Mouse (Mus musculus): ENCODE data around the gene Serpina3b. TPM values are rescaled to one million over a fixed set of nuclear protein-coding genes. Genes with fewer than 3 reads are reported as not detected.

Serpina3b gene
- total RNA-seq, 1 experiment from 2014 or later: 0.18 TPM

DNA sequence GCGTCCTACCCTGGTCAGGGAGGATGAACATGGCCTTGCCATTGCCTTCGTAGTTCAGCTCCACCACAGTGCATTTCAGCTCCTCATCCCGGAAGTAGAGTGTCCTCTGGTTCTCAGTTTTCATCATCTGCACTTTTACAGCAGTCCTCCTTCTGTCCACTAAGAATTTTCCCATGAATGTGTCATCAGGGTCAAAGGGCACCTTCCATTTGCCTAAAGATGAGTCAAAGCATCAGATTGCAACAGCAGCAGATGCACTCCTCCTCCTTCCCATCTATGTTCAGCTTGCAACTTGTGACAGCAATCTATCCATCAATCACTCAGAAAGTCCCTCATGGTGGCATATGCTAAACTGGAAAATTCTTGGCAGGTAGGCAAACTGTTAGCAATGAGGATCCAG, 47.8 kb downstream of the Serpina3b start:
- no peak for DNase-seq

DNA sequence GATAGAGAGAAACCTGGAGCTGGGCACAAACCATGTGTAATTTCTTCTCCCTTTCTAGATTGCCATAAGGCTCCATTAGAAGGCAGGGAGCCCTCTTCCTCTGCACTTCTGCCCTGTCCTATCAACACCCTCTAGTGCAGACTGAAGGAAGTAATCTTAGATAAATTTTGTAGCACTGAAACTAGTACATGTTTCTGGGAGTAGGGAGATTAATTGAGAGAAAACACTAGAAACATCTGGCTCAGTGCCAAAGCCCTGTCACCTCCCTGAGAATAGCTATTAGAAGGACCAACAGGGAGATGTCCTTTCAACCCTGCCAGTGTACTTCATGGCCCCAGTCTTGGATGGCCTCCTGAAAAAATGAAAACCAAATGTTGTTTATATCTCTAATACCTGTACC, 50.8 kb downstream of the Serpina3b start:
- no peak for DNase-seq

- no peak for DNase-seq
These were observed 51.2 kb downstream of the Serpina3b start for GRCm38 (mm10) chr12:104178987-104179386.

- no peak for DNase-seq
These were observed 57.2 kb downstream of the Serpina3b start for GRCm38 (mm10) chr12:104185046-104185445.

DNA sequence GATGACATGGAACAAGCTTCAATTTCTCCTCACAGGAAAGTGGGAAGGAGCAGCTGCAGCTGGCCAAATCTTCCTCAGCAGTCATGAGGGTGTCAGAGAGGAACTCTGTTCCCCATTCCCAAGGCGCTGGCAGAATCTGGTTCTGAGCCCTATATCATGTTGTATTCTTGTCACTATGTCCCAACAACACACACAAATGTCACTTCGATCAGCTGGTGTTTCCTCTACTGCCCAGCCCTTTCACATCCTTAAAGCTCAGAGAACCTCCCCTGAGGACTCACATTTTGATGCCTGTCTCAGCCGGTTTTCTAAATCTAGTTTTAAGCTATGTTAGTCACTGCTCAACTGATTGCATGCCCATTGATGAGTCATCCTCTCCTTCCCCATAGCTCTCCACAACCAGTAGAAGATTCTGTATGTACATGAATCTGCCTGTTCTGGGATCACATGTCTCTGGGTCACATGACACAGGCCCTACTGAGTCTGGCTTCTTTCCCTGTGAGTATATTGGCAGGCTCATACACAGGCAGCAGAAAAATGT, 58.3 kb downstream of the Serpina3b start:
- no peak for DNase-seq

Other genes starting within 250 kb of the Serpina3b start
- 41.5 TPM in 1 of 2 replicates, not detected in the other for gene Serpina1c, start 223.1 kb upstream of the Serpina3b start, total RNA-seq (2021)
- 0.24 and 32.8 TPM in 2 replicates for gene Serpina1e, start 169.0 kb upstream of the Serpina3b start, total RNA-seq (2021)
- gene Serpina11, start 138.0 kb upstream of the Serpina3b start, total RNA-seq (2021): not detected in 2 replicates
- not detected in 2 replicates for gene Serpina9, start 114.2 kb upstream of the Serpina3b start, total RNA-seq (2021)
- gene Serpina12, start 83.6 kb upstream of the Serpina3b start, total RNA-seq (2021): 0.12 and 0.24 TPM in 2 replicates
- not detected in 2 replicates for gene Serpina5, start 26.9 kb upstream of the Serpina3b start, total RNA-seq (2021)
- gene Serpina3a, start 15.3 kb upstream of the Serpina3b start, total RNA-seq (2021): not detected in 2 replicates
- 8.4 and 13.2 TPM in 2 replicates for gene Serpina3c, start 25.9 kb downstream of the Serpina3b start, total RNA-seq (2021)
- gene Serpina3f, start 86.5 kb downstream of the Serpina3b start, total RNA-seq (2021): 0.15 TPM in 1 of 2 replicates, not detected in the other
- 2.6 TPM in 2 replicates for gene Serpina3g, start 108.2 kb downstream of the Serpina3b start, total RNA-seq (2021)
- gene Serpina3i, start 135.1 kb downstream of the Serpina3b start, total RNA-seq (2021): not detected in 2 replicates
- gene Serpina3j, start 186.6 kb downstream of the Serpina3b start, total RNA-seq (2021): not detected in 2 replicates
- 1.2 and 103 TPM in 2 replicates for gene Serpina3k, start 210.5 kb downstream of the Serpina3b start, total RNA-seq (2021)
- 0.64 and 8.5 TPM in 2 replicates for gene Serpina3m, start 210.5 kb downstream of the Serpina3b start, total RNA-seq (2021)